Mouse (Mus musculus) forebrain, embryonic 11.5 days (tissue): ENCODE results near the gene Lacc1. TPM values are rescaled to one million over a fixed set of nuclear protein-coding genes. Genes with fewer than 3 reads are reported as not detected.

Source experiments
- ATAC-seq: fragments of 200-750 bp; cut with Nextera tagmentation; replicated peaks from 2 replicates; pipeline ENCODE4 v1.8.0; 2017; ENCODE audit warnings: moderate TSS enrichment; ENCODE audit not compliant: low FRiP score
- DNase-seq: peaks from one replicate; pipeline ENCODE4 v3.0.0-alpha.2; 2017; ENCODE audit warnings: low spot score
- H3K27ac ChIP-seq: fragments of 300-500 bp; sonication (generic); 2 replicates; pipeline ENCODE4 v1.5.1; 2014; ENCODE audit warnings: low read depth, low read length
- H3K27me3 ChIP-seq: fragments of 300-500 bp; sonication (generic); 2 replicates; pipeline ENCODE4 v1.6.1; 2014; ENCODE audit warnings: mild to moderate bottlenecking, low read length, mixed read lengths; ENCODE audit not compliant: control insufficient read depth, insufficient read depth
- H3K36me3 ChIP-seq: fragments of 300-500 bp; sonication (generic); 2 replicates; pipeline ENCODE4 v1.6.1; 2014; ENCODE audit warnings: mild to moderate bottlenecking, low read length, moderate library complexity, mixed read lengths; ENCODE audit not compliant: control insufficient read depth, insufficient read depth
- H3K4me1 ChIP-seq: fragments of 300-500 bp; sonication (generic); replicated peaks from 2 replicates; pipeline ENCODE4 v1.6.1; 2014; ENCODE audit warnings: low read length, mixed read lengths; ENCODE audit not compliant: control insufficient read depth, insufficient read depth
- H3K4me2 ChIP-seq: fragments of 300-500 bp; sonication (generic); 2 replicates; pipeline ENCODE4 v1.6.1; 2014; ENCODE audit warnings: low read depth, mild to moderate bottlenecking, low read length, moderate library complexity, mixed read lengths; ENCODE audit not compliant: severe bottlenecking
- H3K4me3 ChIP-seq: fragments of 300-500 bp; sonication (generic); 2 replicates; pipeline ENCODE4 v1.5.1; 2014; ENCODE audit warnings: low read depth, low read length
- H3K9ac ChIP-seq: fragments of 300-500 bp; sonication (generic); 2 replicates; pipeline ENCODE4 v1.6.1; 2014; ENCODE audit warnings: low read length
- H3K9me3 ChIP-seq: fragments of 300-500 bp; sonication (generic); 2 replicates; pipeline ENCODE4 v1.6.1; 2016; ENCODE audit warnings: low read length, mixed read lengths; ENCODE audit not compliant: control insufficient read depth
- WGBS: fragments of 180-500 bp; shearing (Covaris S2); extraction: QIAGEN DNeasy Blood & Tissue Kit; methylation state at CpG from one replicate; pipeline ENCODE4 v1.1.7; 2014; 5-methylcytosine and 5-hydroxymethylcytosine counted together
- polyA plus RNA-seq: library from polyadenylated mRNA; unstranded; fragments of >200 nt; fragmentation: Nextera tagmentation; extraction: Ambion mirVana; gene quantifications from 2 replicates; pipeline ENCODE4 v1.2.1, GENCODE M21; 2014

Gene Lacc1
- 3.9 and 4.2 TPM in 2 replicates for polyA plus RNA-seq

DNA sequence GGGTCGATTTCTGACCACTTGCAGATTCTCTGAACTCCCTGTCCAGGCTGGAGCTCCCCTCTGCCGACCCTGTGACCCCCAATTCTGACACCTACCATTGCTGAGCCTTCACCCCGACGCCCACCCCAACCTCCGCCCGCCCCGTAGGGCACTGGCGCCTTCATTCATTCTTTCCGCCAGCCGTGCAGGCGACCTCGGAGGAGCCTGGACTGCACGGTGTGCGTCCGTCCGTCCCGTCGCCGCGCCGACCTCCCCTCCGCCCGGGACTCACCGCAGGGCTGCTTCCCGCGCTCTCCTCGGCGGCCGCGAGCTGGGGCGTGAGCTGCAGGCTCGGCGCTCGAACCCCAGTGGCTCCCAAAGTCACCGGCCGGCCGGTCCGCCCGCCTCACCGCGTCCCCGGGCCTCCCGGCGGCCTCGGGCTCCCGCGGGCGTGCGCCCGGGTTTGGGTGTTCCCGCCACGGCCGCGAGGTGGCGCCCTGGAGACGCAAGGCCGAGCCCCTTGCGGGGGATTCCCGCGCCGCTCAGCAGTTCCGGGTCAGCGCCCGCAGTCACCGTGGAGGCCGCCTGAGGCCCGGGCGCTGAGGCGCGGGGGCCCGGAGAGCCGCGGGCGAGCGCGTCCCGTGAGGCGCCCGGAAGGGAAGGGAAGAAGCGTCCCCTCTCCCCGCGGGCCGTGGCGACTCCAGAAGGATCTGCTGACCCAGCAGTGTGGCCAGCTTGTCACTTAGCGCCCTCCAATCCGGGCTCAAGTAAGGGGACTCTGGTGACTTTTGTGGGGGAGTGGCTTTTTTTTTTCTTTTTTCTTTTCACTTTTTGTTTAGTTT lies at the start of gene Lacc1, which contains the start of gene Ccdc122:
TSS of gene Lacc1 (minus strand) at position 679 of the 821 bp plus-strand sequence.
TSS of gene Ccdc122 (plus strand) at position 547 of the 821 bp plus-strand sequence.
- no peaks in the 10 kb centered on the region for H3K27me3 ChIP-seq
- no peaks in the 10 kb centered on the region for H3K9me3 ChIP-seq
- DNase-seq (peak; percentile 90), ATAC-seq (peak; percentile 85)
- no peaks in the 10 kb centered on the region for H3K36me3 ChIP-seq
- no peaks in the 10 kb centered on the region for H3K4me1 ChIP-seq
- H3K4me3 ChIP-seq, result peak within 1 kb of the TSS; percentile 52
- under 1% methylated on average over 80 of the region's 86 CpGs for WGBS
- no peak within 1 kb of the TSS for H3K27ac ChIP-seq
- peak within 1 kb of the TSS; percentile 63 for H3K9ac ChIP-seq
- peak within 1 kb of the TSS; percentile 66 for H3K4me2 ChIP-seq

DNA sequence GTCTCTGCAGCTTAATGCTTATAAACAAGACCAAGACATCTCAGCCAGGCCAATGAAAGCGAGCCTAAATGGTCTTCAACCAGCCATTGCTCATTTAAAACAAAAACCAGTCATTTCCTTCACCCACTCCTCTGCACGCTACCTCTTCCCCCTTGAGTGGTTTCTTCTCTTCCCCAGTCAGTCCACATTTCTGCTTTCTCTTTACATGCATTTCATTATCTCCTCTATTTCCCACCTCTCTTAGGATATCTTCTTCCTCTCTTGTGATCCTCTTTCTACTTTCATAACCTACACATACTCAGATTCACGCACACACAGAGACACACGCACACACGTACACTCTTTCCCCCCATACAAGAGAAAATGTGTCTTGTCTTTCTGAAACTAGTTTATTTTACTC lies 44.5 kb upstream of the Lacc1 start:
- Histone ChIP-seq H3K27me3 (no peaks in the 10 kb centered on the region), H3K4me2 (no peak overlapping the region), H3K9ac (no peak overlapping the region), H3K36me3 (no peaks in the 10 kb centered on the region), H3K4me1 (no peaks in the 10 kb centered on the region), H3K9me3 (no peaks in the 10 kb centered on the region), H3K4me3 (no peak overlapping the region), H3K27ac (no peak overlapping the region)
- DNase-seq, result no peak
- ATAC-seq, result no peak
- WGBS, result 91% methylated on average over 5 of the region's 5 CpGs

DNA sequence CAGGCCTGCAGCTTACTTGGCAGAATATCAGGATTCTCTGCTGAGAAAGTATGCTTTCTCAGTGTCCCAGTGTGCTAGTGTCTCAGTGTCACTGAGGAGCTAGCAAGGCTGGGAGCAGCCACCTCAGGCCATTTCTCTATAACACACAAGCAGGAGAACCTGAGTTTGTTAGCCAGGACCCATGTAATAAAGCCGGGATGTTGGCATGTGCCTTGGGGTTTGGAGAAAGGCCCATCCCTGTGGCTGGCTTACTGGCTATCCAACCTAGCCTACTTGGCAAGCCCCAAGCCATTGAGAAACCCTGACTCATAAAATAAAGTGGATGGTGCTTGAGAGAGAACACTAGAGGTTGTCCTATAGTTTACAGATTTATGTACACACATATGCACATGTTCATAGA lies 32.7 kb upstream of the Lacc1 start:
- Histone ChIP-seq H3K27ac (no peak overlapping the region), H3K4me1 (no peaks in the 10 kb centered on the region), H3K9me3 (no peaks in the 10 kb centered on the region), H3K9ac (no peak overlapping the region), H3K4me2 (no peak overlapping the region), H3K4me3 (no peak overlapping the region), H3K27me3 (no peaks in the 10 kb centered on the region), H3K36me3 (no peaks in the 10 kb centered on the region)
- no peak for DNase-seq
- ATAC-seq, result no peak
- WGBS, result 97% methylated on average over 1 of the region's 1 CpGs

DNA sequence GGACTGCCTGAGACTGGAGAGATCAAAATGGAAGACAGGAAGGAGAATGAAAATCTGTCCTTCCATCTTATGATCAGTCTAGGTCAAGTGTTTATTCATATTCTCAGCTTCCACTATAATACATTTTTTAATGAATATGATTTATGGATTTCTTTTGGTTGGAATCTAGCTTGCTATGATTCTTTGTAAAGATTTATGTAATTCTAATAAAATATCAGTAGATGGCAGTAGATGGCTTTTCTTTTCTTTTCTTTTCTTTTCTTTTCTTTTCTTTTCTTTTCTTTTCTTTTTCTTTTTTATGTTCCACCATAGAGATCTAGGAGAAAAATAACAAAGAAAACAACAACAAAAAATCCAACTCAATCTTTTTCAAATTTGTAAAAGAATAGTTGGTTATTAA lies 16.6 kb upstream of the Lacc1 start:
- Histone ChIP-seq H3K9me3 (no peaks in the 10 kb centered on the region), H3K4me3 (no peak overlapping the region), H3K4me1 (no peaks in the 10 kb centered on the region), H3K4me2 (no peak overlapping the region), H3K9ac (no peak overlapping the region), H3K27ac (no peak overlapping the region), H3K27me3 (no peaks in the 10 kb centered on the region), H3K36me3 (no peaks in the 10 kb centered on the region)
- DNase-seq (no peak), ATAC-seq (no peak)

DNA sequence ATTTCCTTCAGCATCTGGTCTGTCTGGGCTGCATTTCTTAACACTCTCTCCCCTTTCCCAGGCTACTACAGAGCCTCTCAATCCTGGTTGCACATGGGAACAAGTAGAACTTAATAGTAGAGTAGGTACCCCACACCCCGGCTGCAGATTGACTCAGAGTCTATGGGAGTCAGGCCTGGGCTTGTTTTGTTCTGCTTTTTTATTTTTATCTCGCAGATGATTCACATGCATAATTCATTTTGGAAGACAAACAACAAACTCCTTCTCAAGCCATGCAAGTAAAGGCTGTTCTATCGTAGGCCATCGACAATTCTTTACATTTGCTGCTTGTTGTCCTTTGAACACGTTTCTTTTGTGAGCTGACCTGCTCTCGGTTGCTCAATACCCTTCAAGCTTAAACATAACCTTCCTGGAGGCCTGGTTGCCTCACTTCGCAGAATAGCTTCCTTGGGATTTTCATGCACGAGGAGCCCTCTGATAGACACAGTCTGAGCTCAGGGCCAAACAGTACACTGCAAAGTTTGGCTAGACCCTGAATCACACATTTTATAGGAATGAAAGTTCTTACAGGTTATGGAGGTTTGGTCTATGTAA lies 1.2 kb upstream of the Lacc1 start:
- ATAC-seq (no peak), DNase-seq (no peak)
- Histone ChIP-seq H3K4me3 (no peak overlapping the region), H3K27ac (no peak overlapping the region), H3K4me1 (no peaks in the 10 kb centered on the region), H3K9ac (no peak overlapping the region), H3K27me3 (no peaks in the 10 kb centered on the region), H3K9me3 (no peaks in the 10 kb centered on the region), H3K36me3 (no peaks in the 10 kb centered on the region), H3K4me2 (no peak overlapping the region)
- 80% methylated on average over 8 of the region's 8 CpGs for WGBS

DNA sequence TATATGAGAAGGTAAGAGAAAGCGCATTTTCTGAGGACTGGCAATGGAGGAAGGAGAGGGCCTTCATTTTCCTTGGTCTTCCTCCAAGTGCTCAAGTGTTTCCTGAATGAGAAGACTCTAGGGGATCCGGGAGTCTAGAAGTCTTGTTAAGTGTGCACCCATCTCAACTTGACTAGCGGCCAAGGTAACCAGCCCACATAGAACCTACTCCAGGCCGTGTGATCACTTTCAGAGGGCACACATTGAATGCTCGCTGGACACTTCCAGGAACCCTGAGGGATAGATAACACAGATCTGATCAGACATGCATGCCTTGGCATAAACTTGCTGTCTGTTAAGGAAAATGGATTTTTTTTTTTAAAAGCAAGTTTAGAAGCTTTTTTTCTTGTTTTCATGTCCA lies 626 bp upstream of the Lacc1 start:
- Histone ChIP-seq H3K4me3 (no peak overlapping the region), H3K27me3 (no peaks in the 10 kb centered on the region), H3K4me2 (no peak overlapping the region), H3K27ac (no peak overlapping the region), H3K9me3 (no peaks in the 10 kb centered on the region), H3K36me3 (no peaks in the 10 kb centered on the region), H3K9ac (no peak overlapping the region), H3K4me1 (no peaks in the 10 kb centered on the region)
- no peak for ATAC-seq
- WGBS, result 92% methylated on average over 5 of the region's 5 CpGs
- DNase-seq, result no peak

DNA sequence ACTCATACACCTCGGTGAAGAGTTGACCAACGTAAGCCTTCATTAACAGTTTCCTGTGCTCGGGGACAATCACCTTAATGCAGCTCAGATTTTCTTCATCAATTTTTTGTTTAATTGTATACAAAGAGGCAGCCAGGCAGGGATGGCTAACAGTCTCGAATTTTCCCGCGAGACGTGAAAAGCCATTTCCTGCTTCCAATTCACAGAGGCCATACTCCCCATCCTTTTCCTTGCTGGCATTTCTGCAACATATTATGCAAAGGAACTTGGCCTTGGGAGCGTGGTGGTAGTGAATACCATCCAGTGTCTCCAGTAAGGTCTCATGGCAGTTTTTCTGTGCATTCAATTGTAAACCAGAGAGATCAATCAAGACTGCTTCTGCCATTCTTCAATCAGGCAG lies 1.7 kb downstream of the Lacc1 start:
- H3K9ac ChIP-seq, result no peak overlapping the region
- no peaks in the 10 kb centered on the region for H3K9me3 ChIP-seq
- no peak overlapping the region for H3K4me3 ChIP-seq
- H3K4me1 ChIP-seq, result no peaks in the 10 kb centered on the region
- WGBS, result 87% methylated on average over 8 of the region's 8 CpGs
- DNase-seq, result no peak
- H3K27ac ChIP-seq, result no peak overlapping the region
- no peak overlapping the region for H3K4me2 ChIP-seq
- H3K36me3 ChIP-seq, result no peaks in the 10 kb centered on the region
- no peak for ATAC-seq
- no peaks in the 10 kb centered on the region for H3K27me3 ChIP-seq

DNA sequence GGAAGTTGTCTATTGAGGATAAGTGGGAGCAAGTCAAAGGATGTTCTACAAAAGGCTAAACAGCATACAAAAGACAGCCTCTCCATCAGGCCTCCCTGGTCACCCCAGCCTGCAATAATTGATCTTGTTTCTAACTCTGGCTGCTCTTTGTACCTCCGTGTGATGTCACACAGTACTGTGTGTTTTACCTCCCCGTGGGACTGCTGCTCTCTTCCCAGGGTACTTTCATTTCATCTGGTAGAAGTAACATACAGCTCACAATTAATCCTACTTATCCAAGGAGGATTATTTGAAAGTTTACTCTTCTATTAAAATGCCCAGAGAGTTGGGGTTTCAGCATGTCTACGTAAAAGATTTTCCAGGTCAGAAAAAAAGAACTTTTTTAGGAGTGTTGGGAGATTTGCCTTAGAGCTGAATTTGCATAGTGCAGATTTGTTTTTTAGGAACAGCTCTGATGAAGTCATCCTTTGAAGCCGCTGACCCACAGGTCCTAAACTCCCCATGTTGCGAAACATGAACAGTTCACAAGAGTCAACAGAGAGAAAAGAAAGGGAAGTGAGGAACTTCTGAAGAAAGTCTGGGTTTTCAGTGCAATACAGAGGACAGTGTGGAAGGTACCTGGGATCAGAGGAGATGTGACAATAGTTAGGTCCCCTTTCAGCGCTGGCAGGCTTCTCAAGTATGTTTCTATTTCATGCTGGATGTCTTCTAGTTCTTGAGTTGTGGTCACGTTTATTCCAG lies 2.4 kb downstream of the Lacc1 start:
- Histone ChIP-seq H3K27me3 (no peaks in the 10 kb centered on the region), H3K4me3 (no peak overlapping the region), H3K4me2 (no peak overlapping the region), H3K9ac (no peak overlapping the region), H3K4me1 (no peaks in the 10 kb centered on the region), H3K36me3 (no peaks in the 10 kb centered on the region), H3K9me3 (no peaks in the 10 kb centered on the region), H3K27ac (no peak overlapping the region)
- 57% methylated on average over 7 of the region's 7 CpGs for WGBS
- DNase-seq (no peak), ATAC-seq (no peak)
